Mouse (Mus musculus) lung, postnatal 14 days (tissue): ENCODE measurements around the gene Fnbp1.
"Not testable (repeated sequence)": the region's sequence is repeated elsewhere in the genome, so short reads cannot be mapped to it uniquely, and the experiment has no call there.

Experiments
- DNase-seq: peaks from one replicate; pipeline ENCODE4 v3.0.0; 2021

The Fnbp1 gene

GRCm38 (mm10) chr2:31141867-31142454, at the start of gene Fnbp1:
Gene Fnbp1 (minus strand): TSS chr2:31142008.
- peak; percentile 86 for DNase-seq

GRCm38 (mm10) chr2:31189654-31190053, 47.8 kb upstream of the Fnbp1 start:
- no peak for DNase-seq

- DNase-seq: no peak
Observed at GRCm38 (mm10) chr2:31188691-31189090, 46.9 kb upstream of the Fnbp1 start.

GRCm38 (mm10) chr2:31183830-31184229, 42.0 kb upstream of the Fnbp1 start:
- peak; percentile 28 for DNase-seq

- no peak for DNase-seq
Observed at GRCm38 (mm10) chr2:31182786-31183330, 41.0 kb upstream of the Fnbp1 start.

GRCm38 (mm10) chr2:31180081-31180551, 38.3 kb upstream of the Fnbp1 start:
- DNase-seq: no peak

- DNase-seq: no peak
Observed at GRCm38 (mm10) chr2:31179471-31179870, 37.7 kb upstream of the Fnbp1 start.

- DNase-seq: peak; percentile 38
Observed at GRCm38 (mm10) chr2:31178593-31178992, 36.8 kb upstream of the Fnbp1 start.

GRCm38 (mm10) chr2:31173290-31173689, 31.5 kb upstream of the Fnbp1 start:
- DNase-seq: peak; percentile 41

- no peak for DNase-seq
Observed at GRCm38 (mm10) chr2:31172536-31172935, 30.7 kb upstream of the Fnbp1 start.

- no peak for DNase-seq
Observed at GRCm38 (mm10) chr2:31172001-31172400, 30.2 kb upstream of the Fnbp1 start.

GRCm38 (mm10) chr2:31170164-31170563, 28.4 kb upstream of the Fnbp1 start:
- DNase-seq: no peak

GRCm38 (mm10) chr2:31169001-31169400, 27.2 kb upstream of the Fnbp1 start:
- DNase-seq: peak; percentile 25

GRCm38 (mm10) chr2:31167571-31167970, 25.8 kb upstream of the Fnbp1 start:
- not testable (repeated sequence) for DNase-seq

GRCm38 (mm10) chr2:31165529-31165928, 23.7 kb upstream of the Fnbp1 start:
- no peak for DNase-seq

- peak; percentile 53 for DNase-seq
Observed at GRCm38 (mm10) chr2:31164841-31165455, 23.1 kb upstream of the Fnbp1 start.

- DNase-seq: no peak
Observed at GRCm38 (mm10) chr2:31163361-31164118, 21.7 kb upstream of the Fnbp1 start.

- DNase-seq: no peak
Observed at GRCm38 (mm10) chr2:31161620-31162019, 19.8 kb upstream of the Fnbp1 start.

- DNase-seq: no peak
Observed at GRCm38 (mm10) chr2:31160147-31160920, 18.5 kb upstream of the Fnbp1 start.

GRCm38 (mm10) chr2:31156846-31157245, 15.0 kb upstream of the Fnbp1 start:
- no peak for DNase-seq

GRCm38 (mm10) chr2:31151892-31152812, 10.3 kb upstream of the Fnbp1 start, which contains the start of gene Gpr107:
Gene Gpr107 (plus strand): TSS chr2:31152316.
- DNase-seq: peak; percentile 84

- DNase-seq: no peak
Observed at GRCm38 (mm10) chr2:31150762-31151161, 9.0 kb upstream of the Fnbp1 start.
